Mouse (Mus musculus): Measurements from ENCODE around the gene Tmed1.

- TF ChIP-seq POLR2A (IDR thresholded peaks at IDR 0.05; ENCODE audit: extremely low read depth, insufficient read depth, low read length) (no peak), CTCF (IDR thresholded peaks at IDR 0.05; ENCODE audit: low read depth, low read length) (no peak)
Observed at GRCm38 (mm10) chr9:21503352-21503751, 6.7 kb downstream of the Tmed1 start.

Data from liver, adult 2 months (tissue).